Mouse (Mus musculus) cerebellum, adult 18-20 months (tissue): Measurements from ENCODE around the gene Bglap2.
"Not testable (repeated sequence)": the region's sequence is repeated elsewhere in the genome, so short reads cannot be mapped to it uniquely, and the experiment has no call there.

Experiments
- DNase-seq, 2 experiments: peaks; one replicate each; pipeline ENCODE4 v3.0.0; 2021

Bglap2 gene

DNA sequence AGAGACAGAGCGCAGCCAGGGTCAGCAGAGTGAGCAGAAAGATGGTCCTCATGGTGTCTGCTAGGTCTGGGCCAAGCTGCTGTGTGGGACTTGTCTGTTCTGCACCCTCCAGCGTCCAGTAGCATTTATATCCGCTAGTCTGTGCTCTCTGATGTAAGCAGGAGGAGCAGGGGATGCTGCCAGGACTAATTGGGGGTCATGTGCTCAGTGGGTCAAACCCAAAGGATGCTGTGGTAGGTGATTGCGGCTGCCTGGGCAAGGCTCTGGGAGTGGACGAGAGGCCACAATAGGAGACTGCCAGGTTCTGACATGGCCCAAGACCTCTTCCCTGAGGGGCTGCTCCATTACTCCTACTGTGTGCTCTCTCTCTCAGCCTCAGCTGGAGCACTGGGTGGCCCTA is 5.9 kb upstream of the Bglap2 start, which contains the start of gene Bglap:
Gene Bglap (minus strand): TSS at position 101 of the 400 bp plus-strand sequence.
- DNase-seq = no peak

DNA sequence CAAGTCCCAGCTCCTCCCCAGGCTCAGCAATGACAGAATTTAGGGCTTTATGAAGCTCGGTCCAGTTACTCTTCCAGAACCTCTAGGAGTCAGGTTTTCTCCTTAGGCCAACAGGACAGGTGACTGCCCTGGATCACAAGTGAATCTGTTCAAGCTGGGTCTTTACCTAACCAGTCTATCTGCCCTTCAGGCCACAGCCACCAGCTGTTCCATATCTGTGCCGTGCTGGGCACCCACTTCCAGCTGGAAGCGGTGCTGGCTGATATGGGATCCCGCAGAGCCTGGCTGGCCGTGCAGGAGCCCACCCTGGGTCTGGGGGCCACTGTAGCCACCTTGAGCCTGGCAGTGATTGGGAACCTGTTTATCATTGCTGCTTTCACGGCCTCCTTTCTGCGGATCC is 3.9 kb upstream of the Bglap2 start:
- not testable (repeated sequence) for DNase-seq

DNA sequence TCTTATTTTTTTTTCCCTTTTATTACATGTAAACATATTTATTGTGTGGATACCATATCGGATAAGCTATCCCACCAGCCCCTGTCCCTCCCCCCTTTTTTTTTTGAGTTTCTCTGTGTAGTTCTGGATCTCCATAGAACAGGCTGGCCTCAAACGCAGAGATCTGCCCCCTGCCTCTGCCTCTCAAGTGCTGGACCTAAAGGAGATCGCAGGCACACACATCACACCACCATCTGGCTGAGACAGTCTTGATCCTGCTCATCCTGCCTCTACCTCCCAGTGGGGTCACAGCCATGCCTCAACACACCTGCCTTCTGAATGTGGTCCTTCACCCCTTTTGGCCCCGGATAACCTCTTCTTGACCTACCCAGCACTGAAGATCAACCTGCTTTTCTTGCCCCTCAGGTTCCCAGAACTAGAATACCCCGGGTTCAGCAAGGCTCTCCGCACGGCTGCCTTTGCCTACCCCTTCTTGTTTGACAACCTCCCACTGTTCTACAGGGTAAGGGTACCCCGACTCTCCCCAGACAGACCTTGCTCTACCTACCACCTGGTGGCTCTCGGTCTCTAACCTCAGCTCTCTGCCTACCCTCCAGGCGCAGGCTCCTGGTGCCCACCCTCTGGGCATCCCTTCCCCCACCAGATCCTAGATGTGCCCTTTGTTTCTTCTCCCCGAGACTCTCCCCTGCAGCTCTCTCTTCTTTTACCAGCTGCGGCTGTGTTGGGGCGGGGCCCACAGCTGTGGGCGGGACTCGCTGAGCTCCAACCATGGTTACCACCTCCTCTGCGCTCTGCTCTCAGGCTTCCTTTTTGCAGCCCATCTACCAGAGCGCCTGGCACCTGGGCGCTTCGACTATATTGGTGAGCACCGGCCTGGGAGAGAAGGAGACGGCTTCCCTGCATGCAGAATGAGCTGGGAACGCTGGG is 3.2 kb upstream of the Bglap2 start:
- not testable (repeated sequence) for DNase-seq

DNA sequence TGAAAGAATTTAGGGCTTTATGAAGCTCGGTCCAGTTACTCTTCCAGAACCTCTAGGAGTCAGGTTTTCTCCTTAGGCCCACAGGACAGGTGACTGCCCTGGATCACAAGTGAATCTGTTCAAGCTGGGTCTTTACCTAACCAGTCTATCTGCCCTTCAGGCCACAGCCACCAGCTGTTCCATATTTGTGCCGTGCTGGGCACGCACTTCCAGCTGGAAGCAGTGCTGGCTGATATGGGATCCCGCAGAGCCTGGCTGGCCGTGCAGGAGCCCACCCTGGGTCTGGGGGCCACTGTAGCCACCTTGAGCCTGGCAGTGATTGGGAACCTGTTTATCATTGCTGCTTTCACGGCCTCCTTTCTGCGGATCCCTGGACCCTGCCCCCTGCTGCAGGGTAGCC is 1.9 kb downstream of the Bglap2 start:
- not testable (repeated sequence) for DNase-seq

DNA sequence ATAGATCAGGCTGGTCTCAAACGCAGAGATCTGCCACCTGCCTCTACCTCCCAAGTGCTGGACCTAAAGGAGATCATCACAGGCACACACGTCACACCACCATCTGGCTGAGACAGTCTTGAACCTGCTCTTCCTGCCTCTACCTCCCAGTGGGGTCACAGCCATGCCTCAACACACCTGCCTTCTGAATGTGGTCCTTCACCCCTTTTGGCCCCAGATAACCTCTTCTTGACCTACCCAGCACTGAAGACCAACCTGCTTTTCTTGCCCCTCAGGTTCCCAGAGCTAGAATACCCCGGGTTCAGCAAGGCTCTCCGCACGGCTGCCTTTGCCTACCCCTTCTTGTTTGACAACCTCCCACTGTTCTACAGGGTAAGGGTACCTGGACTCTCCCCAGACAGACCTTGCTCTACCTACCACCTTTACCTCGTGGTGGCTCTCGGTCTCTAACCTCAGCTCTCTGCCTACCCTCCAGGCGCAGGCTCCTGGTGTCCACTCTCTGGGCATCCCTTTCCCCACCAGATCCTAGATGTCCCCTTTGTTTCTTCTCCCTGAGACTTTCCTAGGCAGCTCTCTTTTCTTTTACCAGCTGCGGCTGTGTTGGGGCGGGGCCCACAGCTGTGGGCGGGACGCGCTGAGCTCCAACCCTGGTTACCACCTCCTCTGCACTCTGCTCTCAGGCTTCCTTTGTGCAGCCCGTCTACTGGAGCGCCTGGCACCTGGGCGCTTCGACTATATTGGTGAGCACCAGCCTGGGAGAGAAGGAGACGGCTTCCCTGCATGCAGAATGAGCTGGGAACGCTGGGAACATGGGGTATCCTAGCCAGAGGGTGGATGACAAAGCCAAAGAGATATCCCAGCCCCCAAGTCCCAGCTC is 2.5 kb downstream of the Bglap2 start:
- DNase-seq = not testable (repeated sequence)

DNA sequence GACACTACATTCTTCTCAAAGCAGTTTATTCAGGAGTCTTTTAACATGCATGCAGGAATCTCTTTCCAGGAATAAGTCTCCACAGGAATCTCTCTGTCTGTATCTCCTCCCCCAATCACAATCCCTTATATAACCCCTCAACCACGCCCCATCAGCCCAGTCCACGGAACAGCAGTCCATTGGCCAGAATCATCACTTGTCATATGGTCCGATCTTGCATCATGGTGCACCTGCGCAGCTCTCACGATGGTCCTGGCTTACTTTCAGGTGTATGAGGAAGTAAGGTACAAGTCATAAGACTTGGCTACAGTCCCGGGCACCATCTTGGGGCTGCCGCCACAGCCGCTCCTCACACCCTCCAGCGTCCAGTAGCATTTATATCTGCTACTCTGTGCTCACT is 5.9 kb downstream of the Bglap2 start, which contains the start of gene Bglap3:
Gene Bglap3 (minus strand): TSS at position 101 of the 400 bp plus-strand sequence.
- not testable (repeated sequence) for DNase-seq

DNA sequence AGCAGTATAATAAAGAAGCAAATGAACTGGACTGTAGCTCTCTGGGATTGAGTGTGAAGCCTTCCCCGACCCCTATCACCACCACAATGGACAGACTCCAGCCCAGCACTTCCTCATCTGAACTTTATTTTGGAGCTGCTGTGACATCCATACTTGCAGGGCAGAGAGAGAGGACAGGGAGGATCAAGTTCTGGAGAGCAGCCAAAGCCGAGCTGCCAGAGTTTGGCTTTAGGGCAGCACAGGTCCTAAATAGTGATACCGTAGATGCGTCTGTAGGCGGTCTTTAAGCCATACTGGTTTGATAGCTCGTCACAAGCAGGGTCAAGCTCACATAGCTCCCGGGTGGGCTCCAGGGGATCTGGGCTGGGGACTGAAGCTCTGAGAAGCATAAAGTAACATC is 10.0 kb downstream of the Bglap2 start:
- DNase-seq = not testable (repeated sequence)

DNA sequence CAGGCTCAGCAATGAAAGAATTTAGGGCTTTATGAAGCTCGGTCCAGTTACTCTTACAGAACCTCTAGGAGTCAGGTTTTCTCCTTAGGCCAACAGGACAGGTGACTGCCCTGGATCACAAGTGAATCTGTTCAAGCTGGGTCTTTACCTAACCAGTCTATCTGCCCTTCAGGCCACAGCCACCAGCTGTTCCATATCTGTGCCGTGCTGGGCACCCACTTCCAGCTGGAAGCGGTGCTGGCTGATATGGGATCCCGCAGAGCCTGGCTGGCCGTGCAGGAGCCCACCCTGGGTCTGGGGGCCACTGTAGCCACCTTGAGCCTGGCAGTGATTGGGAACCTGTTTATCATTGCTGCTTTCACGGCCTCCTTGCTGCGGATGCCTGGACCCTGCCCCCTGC is 11.0 kb downstream of the Bglap2 start:
- DNase-seq = not testable (repeated sequence)

DNA sequence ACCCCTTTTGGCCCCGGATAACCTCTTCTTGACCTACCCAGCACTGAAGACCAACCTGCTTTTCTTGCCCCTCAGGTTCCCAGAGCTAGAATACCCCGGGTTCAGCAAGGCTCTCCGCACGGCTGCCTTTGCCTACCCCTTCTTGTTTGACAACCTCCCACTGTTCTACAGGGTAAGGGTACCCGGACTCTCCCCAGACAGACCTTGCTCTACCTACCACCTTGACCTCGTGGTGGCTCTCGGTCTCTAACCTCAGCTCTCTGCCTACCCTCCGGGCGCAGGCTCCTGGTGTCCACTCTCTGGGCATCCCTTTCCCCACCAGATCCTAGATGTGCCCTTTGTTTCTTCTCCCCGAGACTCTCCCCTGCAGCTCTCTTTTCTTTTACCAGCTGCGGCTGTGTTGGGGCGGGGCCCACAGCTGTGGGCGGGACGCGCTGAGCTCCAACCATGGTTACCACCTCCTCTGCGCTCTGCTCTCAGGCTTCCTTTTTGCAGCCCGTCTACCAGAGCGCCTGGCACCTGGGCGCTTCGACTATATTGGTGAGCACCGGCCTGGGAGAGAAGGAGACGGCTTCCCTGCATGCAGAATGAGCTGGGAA is 11.6 kb downstream of the Bglap2 start:
- DNase-seq = not testable (repeated sequence)

DNA sequence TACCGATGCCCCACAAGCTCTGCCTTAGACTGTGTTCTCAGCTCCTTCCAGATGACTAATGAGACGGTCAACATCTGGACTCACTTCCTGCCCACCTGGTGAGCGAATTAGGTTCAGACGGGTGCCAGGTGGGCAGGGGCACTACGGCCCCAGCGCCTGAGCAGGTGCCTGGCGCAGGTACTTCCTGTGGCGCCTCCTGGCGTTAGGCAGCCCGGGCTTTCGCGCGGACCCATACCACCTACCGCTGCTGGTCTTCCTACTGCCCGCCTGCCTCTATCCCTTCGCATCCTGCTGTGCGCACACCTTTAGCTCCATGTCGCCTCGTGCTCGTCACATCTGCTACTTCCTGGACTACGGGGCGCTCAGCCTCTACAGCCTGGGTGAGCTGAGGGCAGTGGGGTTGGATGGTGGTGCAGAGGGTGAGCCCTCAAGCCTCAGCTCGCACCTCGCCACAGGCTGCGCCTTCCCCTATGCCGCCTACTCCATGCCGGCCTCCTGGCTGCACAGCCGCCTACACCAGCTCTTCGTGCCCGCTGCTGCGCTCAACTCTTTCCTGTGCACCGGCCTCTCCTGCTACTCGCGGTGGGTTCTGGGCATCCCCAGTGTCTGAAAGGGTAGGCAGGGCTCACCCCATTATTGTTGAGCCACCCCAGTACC is 12.7 kb downstream of the Bglap2 start:
- DNase-seq = no peak

DNA sequence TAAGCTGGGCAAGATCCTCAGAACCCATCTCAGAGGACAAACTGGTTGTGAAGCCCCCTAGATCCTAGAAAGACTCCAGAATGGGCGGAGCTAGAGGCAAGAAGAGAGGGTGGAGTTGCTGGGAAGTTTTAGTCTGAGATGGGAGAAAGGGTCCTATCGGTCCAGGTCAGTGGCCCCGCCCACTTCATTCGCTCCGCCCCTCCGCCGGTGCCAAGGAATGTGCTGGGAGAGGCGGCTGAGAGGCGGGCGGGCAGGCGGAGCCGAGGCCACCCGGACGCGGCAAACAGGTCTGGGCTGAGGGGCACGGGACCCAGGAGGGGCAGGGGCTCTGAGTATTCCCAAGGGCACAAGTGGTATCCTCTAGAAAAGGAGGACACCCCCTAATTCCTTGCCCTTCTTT is 14.2 kb downstream of the Bglap2 start, which contains the start of gene Paqr6:
Gene Paqr6 (plus strand): TSS at position 248 of the 400 bp plus-strand sequence.
- peak in 1 of 2 experiments; percentile 44 for DNase-seq

DNA sequence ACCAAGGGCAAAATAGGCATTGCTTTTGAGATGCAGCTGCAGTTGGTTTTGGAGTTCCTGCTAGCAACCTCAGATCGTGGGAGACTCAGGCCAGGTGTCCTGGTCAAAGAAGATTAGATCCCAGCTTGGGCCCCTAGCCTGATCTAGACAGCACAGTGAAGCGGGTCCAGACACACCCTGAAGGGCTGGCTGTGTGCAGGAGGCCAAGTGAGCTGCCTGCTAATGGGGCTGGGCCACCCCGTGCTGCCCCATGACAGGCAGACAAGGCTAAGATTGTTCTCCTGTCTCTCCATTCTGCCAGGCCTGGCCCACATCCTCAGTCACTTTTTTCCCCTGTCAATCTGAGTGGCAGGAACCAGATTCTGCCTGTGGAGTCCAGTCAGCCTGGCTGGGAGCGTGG is 14.8 kb downstream of the Bglap2 start:
- DNase-seq = peak in 1 of 2 experiments; percentile 35

DNA sequence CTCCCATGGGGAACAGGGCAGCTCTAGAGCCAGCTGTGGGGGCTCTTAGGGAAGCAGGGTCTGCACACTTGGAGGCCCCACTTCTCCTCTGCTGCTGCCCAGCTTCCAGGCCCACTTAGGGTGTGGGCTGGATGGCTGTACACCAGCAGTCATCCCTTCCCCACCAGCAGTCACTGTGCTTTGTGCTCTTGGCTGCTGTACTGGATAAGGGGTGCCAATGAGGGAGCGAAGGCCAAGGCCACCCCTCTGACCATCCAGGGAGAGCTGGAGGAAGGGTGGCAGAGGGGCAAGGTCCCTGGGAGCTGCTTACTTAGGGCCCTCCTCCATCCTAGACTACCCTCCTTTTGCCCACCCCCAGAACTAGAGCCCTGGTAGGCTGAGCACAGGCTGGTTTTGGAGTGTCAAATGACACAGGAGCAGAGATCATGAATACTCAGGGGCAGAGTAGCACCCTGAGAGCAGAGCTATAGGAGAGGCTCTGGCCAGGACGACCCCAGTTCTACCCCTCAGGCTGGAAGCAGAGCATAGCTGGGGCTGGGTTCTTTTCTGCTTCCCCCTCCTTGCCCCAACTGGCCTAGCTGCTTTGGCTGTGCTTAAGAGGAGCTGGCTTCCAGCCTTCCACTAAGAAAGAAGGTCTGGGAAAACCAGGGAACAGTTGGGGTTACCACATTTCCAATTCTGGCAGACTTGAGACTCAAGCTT is 16.7 kb downstream of the Bglap2 start:
- peak in 1 of 2 experiments; percentile 27 for DNase-seq

DNA sequence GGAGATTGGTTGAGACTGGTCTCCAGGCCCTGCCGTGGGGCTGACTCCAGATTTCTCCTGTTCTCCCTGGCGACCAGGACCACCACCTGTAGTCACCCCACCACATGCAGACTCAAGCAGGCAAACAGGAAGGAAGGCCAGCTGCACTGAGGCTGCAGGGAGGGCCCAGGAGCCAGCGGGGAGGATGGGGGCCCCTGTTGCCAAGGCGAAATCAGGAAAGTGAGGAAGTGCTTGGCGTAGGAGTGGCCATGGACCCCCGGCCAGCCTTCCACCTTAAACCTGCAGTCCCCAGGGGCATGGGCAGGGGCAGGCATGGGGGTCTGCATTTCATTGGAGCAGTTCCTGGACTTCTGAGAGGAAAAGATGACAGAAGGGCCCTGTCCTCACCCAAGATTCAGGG is 17.4 kb downstream of the Bglap2 start:
- no peak for DNase-seq

DNA sequence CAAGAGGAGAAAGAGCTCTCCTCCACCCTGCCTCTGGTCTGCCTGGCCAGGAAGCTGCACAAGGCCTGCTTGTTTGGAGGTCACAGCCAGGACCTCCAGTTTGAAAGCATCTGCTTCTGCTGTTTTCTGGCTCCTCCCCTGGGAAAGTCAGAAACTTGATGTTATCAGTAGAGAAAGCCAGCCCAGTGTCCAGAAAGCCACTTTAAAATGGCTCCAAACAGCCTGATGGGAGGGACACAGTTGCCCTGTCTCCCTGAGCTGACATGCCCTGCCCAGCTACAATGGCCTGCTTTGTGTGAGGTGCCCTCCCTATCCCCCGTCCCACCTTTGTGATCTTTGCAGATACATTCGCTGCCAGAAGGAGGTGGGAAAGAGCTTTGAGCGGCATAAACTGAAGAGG is 18.5 kb downstream of the Bglap2 start:
- no peak for DNase-seq

DNA sequence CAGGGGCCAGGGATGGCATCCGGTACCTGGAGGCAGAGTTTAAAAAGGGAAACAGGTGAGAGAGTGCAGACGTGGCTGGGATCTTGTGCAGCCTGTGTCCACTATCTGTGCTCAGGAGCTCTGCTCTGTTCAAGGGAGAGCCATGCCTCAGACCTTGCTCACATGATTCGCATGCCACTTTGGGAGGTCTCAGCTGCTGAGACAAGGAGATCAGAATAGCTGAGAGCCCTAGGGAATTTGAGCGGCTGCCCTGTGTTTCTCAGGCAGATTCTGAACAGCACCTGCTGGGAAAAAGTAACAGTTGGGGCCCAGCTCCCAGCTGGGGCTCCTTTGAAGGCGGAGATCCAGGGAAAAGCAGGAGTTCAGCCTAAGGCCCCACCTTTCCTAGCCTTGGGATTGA is 18.9 kb downstream of the Bglap2 start:
- no peak for DNase-seq

DNA sequence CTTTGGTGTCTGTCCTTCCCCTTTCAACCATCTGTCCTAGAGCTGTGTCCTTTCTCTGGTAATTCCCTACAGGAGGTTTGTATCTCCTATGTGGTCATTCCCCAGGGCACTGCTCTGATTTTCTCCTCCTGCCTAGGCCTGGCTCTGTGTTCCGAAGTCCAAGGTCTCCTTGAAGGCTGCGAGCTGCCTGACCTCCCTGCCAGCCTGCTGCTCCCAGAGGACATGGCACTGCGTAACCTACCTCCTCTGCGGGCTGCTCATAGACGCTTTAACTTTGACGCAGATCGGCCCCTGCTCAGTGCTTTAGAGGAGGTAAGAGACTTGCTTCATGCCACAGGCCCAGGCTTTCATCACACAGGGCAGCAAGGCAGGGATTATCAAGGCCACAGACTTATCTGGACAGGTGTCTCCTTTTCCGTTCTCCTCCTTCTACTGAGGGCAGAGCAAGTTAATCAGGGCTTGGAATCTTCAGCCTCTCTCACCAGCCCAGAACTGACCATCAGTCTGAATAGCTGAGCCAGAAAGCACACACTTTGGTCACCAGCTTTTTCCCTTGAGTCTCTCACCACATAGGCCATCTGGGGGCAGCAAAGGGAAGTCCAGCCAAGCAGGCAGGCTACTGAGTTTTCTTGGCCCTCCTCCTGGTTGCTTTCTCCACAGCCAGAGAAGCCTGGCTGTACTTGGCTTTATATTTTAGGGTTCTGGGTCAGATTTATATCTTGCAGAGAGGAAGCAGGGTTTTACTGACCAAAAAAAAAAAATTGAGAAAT is 23.9 kb downstream of the Bglap2 start:
- peak in 1 of 2 experiments; percentile 65 for DNase-seq

DNA sequence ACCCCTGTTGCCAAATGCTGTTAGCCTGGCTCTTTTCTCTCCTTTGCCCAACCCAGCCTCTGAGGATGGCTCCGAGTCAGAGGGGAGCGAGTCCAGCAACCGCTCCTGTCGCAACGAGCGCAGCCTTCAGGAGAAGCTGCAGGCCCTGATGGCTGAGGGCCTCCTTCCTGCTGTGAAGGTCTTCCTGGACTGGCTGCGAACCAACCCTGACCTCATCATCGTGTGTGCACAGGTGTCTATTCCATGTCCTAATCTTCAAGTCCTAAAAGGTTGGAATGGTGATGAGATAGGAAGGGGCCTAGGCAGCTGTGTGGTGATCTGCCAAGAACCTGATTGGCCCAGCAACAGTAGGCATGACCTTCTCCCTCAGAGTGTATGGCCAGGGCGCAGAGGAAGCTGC is 25.6 kb downstream of the Bglap2 start:
- peak; percentile 68 for DNase-seq

DNA sequence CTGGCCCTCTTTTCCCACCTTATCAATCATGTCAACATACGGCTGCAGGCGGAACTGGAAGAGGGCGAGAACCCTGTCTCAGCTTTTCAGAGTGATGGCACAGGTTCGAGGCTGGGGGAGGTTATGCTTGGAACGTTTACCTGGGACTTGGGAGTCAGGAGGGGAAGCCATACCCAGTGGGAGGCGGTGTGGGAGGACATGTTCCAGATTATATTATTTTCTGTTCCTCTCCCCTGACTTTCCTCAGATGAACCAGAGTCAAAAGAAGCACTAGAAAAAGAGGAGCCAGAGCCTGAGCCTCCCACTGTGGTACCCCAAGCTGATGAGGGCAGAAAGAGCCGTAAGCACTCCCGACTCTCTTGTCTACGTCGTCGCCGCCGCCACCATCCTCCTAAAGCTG is 27.8 kb downstream of the Bglap2 start:
- DNase-seq = no peak

DNA sequence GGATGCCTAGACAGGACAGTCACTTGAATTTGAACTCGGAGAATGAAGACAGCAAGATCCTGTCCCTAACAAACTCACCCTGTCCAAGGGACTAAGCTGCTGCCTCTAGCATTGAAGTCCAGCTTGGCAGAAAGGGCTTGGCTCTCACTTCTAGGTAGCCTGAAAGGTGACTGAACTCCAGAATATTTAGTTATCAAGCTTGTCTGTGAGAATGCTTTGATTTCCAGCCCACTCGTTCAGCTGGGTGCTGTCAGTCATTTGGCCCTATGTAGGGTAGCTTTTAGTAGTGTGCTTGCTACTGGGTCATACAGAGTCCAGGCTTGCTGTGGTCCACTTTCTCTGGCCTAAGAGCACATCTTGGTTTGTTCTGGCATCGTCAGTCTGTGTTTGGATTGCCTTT is 39.5 kb downstream of the Bglap2 start:
- DNase-seq = no peak

DNA sequence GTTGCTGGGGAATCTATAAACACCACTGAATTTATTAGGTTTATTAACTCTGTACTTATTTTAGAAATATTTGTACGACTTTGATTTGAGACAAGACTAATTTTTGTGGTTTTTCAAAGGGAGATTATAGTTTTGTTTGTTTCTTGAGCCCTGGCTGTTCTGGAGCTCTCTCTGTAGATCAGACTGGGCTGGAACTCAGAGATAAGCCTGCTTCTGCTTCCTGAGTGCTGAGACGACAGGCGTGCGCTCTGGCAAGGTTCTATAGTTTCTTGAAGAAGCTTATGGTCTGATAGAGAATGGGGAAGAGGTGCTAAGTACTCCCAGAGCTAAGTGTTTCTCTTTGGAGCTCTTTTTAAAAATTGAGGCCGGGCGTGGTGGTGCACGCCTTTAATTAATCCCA is 40.2 kb downstream of the Bglap2 start:
- DNase-seq = no peak
